Mouse (Mus musculus): Measurements from ENCODE around the gene Nol9. TPM values are rescaled to one million over a fixed set of nuclear protein-coding genes. Genes with fewer than 3 reads are reported as not detected.
A peak's percentile ranks its signal among the peaks of the same experiment; 100 is the strongest.

Nol9 gene
- 10 to 100 TPM; 16.5 to 18.8 TPM for total RNA-seq (2021)

- DNase-seq (ENCODE audit: low spot score in 2 of 2), result peak; percentile 91 to 92
- intact Hi-C loops (cut with DNase I), result loop anchor here (2.0 kb wide), 1 partner anchor 48 kb away; no protein-coding TSS in a partner anchor
These were observed at the start of gene Nol9 for GRCm38 (mm10) chr4:152038985-152039830. Gene Nol9, plus strand, starts transcription at chr4:152039321.

- intact Hi-C loops (cut with DNase I), result no loop called here
- DNase-seq (ENCODE audit: low spot score in 2 of 2), result no peak
These were observed 47.0 kb upstream of the Nol9 start for GRCm38 (mm10) chr4:151992091-151992490.

- intact Hi-C loops (cut with DNase I), result no loop called here
- DNase-seq (ENCODE audit: low spot score in 2 of 2), result no peak
These were observed 46.1 kb upstream of the Nol9 start for GRCm38 (mm10) chr4:151993035-151993434.

GRCm38 (mm10) chr4:151994228-151995171 is 44.6 kb upstream of the Nol9 start:
- DNase-seq (ENCODE audit: low spot score in 2 of 2), result no peak
- intact Hi-C loops (cut with DNase I), result no loop called here

GRCm38 (mm10) chr4:151995371-151996172 is 43.5 kb upstream of the Nol9 start:
- peak in 1 of 2 experiments; percentile 14 for DNase-seq (ENCODE audit: low spot score in 2 of 2)
- intact Hi-C loops (cut with DNase I), result loop anchor here (1.0 kb wide), 1 partner anchor 13 kb away; the partner anchor contains the start of gene Klhl21

- peak; percentile 100 for DNase-seq (ENCODE audit: low spot score in 2 of 2)
- intact Hi-C loops (cut with DNase I), result loop anchor here (1.0 kb wide), 1 partner anchor 12 kb away; the partner anchor contains the start of gene Klhl21
These were observed 42.8 kb upstream of the Nol9 start, which contains the start of gene Phf13 for GRCm38 (mm10) chr4:151996173-151996950. Gene Phf13, minus strand, starts transcription at chr4:151996258.

- intact Hi-C loops (cut with DNase I), result loop anchor here (1.0 kb wide), 1 partner anchor 11 kb away; the partner anchor contains the start of gene Klhl21
- no peak for DNase-seq (ENCODE audit: low spot score in 2 of 2)
These were observed 42.2 kb upstream of the Nol9 start for GRCm38 (mm10) chr4:151996951-151997222.

GRCm38 (mm10) chr4:151997701-151998100 is 41.4 kb upstream of the Nol9 start:
- DNase-seq (ENCODE audit: low spot score in 2 of 2), result no peak

GRCm38 (mm10) chr4:151999481-151999880 is 39.6 kb upstream of the Nol9 start:
- DNase-seq (ENCODE audit: low spot score in 2 of 2), result no peak
- intact Hi-C loops (cut with DNase I), result no loop called here

More at GRCm38 (mm10) chr4:151997701-151998100, 41.4 kb upstream of the Nol9 start:
- intact Hi-C loops (cut with DNase I), result no loop called here

- intact Hi-C loops (cut with DNase I), result no loop called here
- peak in 1 of 2 experiments; percentile 66 for DNase-seq (ENCODE audit: low spot score in 2 of 2)
These were observed 38.2 kb upstream of the Nol9 start for GRCm38 (mm10) chr4:152000906-152001305.

GRCm38 (mm10) chr4:152001335-152001734 is 37.8 kb upstream of the Nol9 start:
- no peak for DNase-seq (ENCODE audit: low spot score in 2 of 2)
- intact Hi-C loops (cut with DNase I), result no loop called here

- no peak for DNase-seq (ENCODE audit: low spot score in 2 of 2)
- intact Hi-C loops (cut with DNase I), result no loop called here
These were observed 37.1 kb upstream of the Nol9 start for GRCm38 (mm10) chr4:152002063-152002462.

GRCm38 (mm10) chr4:152006137-152006536 is 33.0 kb upstream of the Nol9 start:
- intact Hi-C loops (cut with DNase I), result no loop called here

GRCm38 (mm10) chr4:152006812-152007211 is 32.3 kb upstream of the Nol9 start:
- intact Hi-C loops (cut with DNase I), result no loop called here
- no peak for DNase-seq (ENCODE audit: low spot score in 2 of 2)

More at GRCm38 (mm10) chr4:152006137-152006536, 33.0 kb upstream of the Nol9 start:
- no peak for DNase-seq (ENCODE audit: low spot score in 2 of 2)

- intact Hi-C loops (cut with DNase I), result loop anchor here (1.0 to 2.0 kb wide), 3 partner anchors 11 to 81 kb away; partner anchors contain the start of genes Phf13 and Zbtb48
These were observed 31.5 kb upstream of the Nol9 start for GRCm38 (mm10) chr4:152007481-152008147.

GRCm38 (mm10) chr4:152008148-152008500 is 31.0 kb upstream of the Nol9 start:
- intact Hi-C loops (cut with DNase I), result loop anchor here (1.0 to 2.0 kb wide), 3 partner anchors 12 to 80 kb away; partner anchors contain the start of genes Phf13 and Zbtb48
- no peak for DNase-seq (ENCODE audit: low spot score in 2 of 2)

More at GRCm38 (mm10) chr4:152007481-152008147, 31.5 kb upstream of the Nol9 start:
- peak; percentile 30 to 62 for DNase-seq (ENCODE audit: low spot score in 2 of 2)

GRCm38 (mm10) chr4:152008622-152009075 is 30.5 kb upstream of the Nol9 start, which contains the start of gene Klhl21:
Gene Klhl21, plus strand, starts transcription at chr4:152008803.
- DNase-seq (ENCODE audit: low spot score in 2 of 2), result peak; percentile 94 to 95
- intact Hi-C loops (cut with DNase I), result loop anchor here (1.0 to 2.0 kb wide), 3 partner anchors 12 to 80 kb away; partner anchors contain the start of genes Phf13 and Zbtb48
